Mouse (Mus musculus): Measurements from ENCODE around the gene Srsf2. TPM values are rescaled to one million over a fixed set of nuclear protein-coding genes. Genes with fewer than 3 reads are reported as not detected.
"Not testable (repeated sequence)": the region's sequence is repeated elsewhere in the genome, so short reads cannot be mapped to it uniquely, and the experiment has no call there.

The Srsf2 gene
- polyA plus RNA-seq, 1 experiment from 2014 or later: 1,044 TPM

DNA sequence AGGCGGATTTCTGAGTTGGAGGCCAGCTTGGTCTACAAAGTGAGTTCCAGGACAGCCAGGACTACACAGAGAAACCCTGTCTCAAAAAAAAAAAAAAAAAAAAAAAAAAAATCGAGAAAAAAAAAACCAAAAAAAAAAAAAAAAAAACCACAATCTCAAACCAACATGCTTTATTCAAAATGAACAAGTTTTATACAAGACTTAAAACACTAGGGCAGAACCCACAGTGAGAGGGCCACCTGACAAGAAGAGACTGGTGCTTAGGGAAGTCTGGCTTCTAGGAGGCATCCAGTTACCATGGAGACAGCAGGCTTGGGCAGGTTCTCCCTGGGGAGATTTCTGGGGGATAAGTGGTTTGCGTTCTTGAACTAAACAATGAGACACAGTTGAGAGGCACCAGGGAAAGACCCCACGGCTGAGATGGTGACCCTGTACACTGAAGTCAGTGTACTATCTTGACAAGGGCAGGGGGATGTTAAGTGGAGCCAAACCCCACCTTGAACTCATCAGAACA lies 20.7 kb downstream of the Srsf2 start:
- Histone ChIP-seq H3K9me3 (ENCODE audit: control insufficient read depth, low read length) (no peaks in the 10 kb centered on the region), H3K27ac (replicated peaks; ENCODE audit: low read depth, low read length) (peak overlapping the region; percentile 26; the same call in 1 of the 2 replicates)
- WGBS: 50% methylated on average over 4 of the region's 4 CpGs

GRCm38 (mm10) chr11:116827534-116828165 lies 25.2 kb downstream of the Srsf2 start, which contains the start of gene Mxra7:
Gene Mxra7 (minus strand): TSS chr11:116828046.
- DNase-seq (ENCODE audit: low spot score) (peak; percentile 85), ATAC-seq (ENCODE audit: insufficient number of reproducible peaks, low FRiP score, low TSS enrichment, low read depth) (peak; percentile 27; the same call in 1 of the 2 replicates)
- H3K9me3 ChIP-seq (ENCODE audit: control insufficient read depth, low read length): no peaks in the 10 kb centered on the region
- peak within 1 kb of the TSS; percentile 47 for H3K27ac ChIP-seq (replicated peaks; ENCODE audit: low read depth, low read length)
- no peaks in the 10 kb centered on the region for H3K27me3 ChIP-seq (ENCODE audit: control insufficient read depth, insufficient read depth, low read length)
- no peaks in the 10 kb centered on the region for H3K36me3 ChIP-seq (ENCODE audit: control insufficient read depth, insufficient read depth, low read length)
- under 1% methylated on average over 71 of the region's 71 CpGs for WGBS
- H3K4me1 ChIP-seq (ENCODE audit: control insufficient read depth, insufficient read depth, low read length): peaks cover 9% of the 10 kb centered on the region
- H3K4me3 ChIP-seq (ENCODE audit: low read depth, low read length): peak within 1 kb of the TSS; percentile 71
- H3K9ac ChIP-seq (ENCODE audit: low read length): peak within 1 kb of the TSS; percentile 74
- H3K4me2 ChIP-seq (ENCODE audit: low read depth, severe bottlenecking): peak within 1 kb of the TSS; percentile 92

More for the DNA sequence above, 20.7 kb downstream of the Srsf2 start:
- Histone ChIP-seq H3K4me3 (ENCODE audit: low read depth, low read length) (no peak overlapping the region), H3K36me3 (ENCODE audit: control insufficient read depth, insufficient read depth, low read length) (peaks cover 25% of the 10 kb centered on the region; the same call in 1 of the 2 replicates), H3K4me2 (ENCODE audit: low read depth, severe bottlenecking) (no peak overlapping the region), H3K4me1 (ENCODE audit: control insufficient read depth, insufficient read depth, low read length) (peaks cover 7% of the 10 kb centered on the region), H3K27me3 (ENCODE audit: control insufficient read depth, insufficient read depth, low read length) (no peaks in the 10 kb centered on the region), H3K9ac (ENCODE audit: low read length) (no peak overlapping the region)
- no peak for ATAC-seq (ENCODE audit: insufficient number of reproducible peaks, low FRiP score, low TSS enrichment, low read depth)
- DNase-seq (ENCODE audit: low spot score): no peak

GRCm38 (mm10) chr11:116826550-116827504 lies 26.1 kb downstream of the Srsf2 start:
- Histone ChIP-seq H3K9ac (ENCODE audit: low read length) (peak overlapping the region; percentile 74), H3K4me1 (ENCODE audit: control insufficient read depth, insufficient read depth, low read length) (peaks cover 9% of the 10 kb centered on the region; the same call in 1 of the 2 replicates), H3K36me3 (ENCODE audit: control insufficient read depth, insufficient read depth, low read length) (no peaks in the 10 kb centered on the region), H3K27me3 (ENCODE audit: control insufficient read depth, insufficient read depth, low read length) (no peaks in the 10 kb centered on the region), H3K9me3 (ENCODE audit: control insufficient read depth, low read length) (no peaks in the 10 kb centered on the region), H3K27ac (replicated peaks; ENCODE audit: low read depth, low read length) (no peak overlapping the region; the same call in 1 of the 2 replicates), H3K4me3 (ENCODE audit: low read depth, low read length) (peak overlapping the region; percentile 71), H3K4me2 (ENCODE audit: low read depth, severe bottlenecking) (peak overlapping the region; percentile 92)
- ATAC-seq (ENCODE audit: insufficient number of reproducible peaks, low FRiP score, low TSS enrichment, low read depth) (no peak), DNase-seq (ENCODE audit: low spot score) (no peak)
- 32% methylated on average over 17 of the region's 17 CpGs for WGBS

GRCm38 (mm10) chr11:116825230-116825629 lies 27.7 kb downstream of the Srsf2 start:
- Histone ChIP-seq H3K36me3 (ENCODE audit: control insufficient read depth, insufficient read depth, low read length) (no peaks in the 10 kb centered on the region), H3K9me3 (ENCODE audit: control insufficient read depth, low read length) (no peaks in the 10 kb centered on the region), H3K9ac (ENCODE audit: low read length) (no peak overlapping the region), H3K4me2 (ENCODE audit: low read depth, severe bottlenecking) (no peak overlapping the region), H3K27ac (replicated peaks; ENCODE audit: low read depth, low read length) (no peak overlapping the region), H3K27me3 (ENCODE audit: control insufficient read depth, insufficient read depth, low read length) (no peaks in the 10 kb centered on the region), H3K4me1 (ENCODE audit: control insufficient read depth, insufficient read depth, low read length) (peaks cover 9% of the 10 kb centered on the region; the same call in 1 of the 2 replicates), H3K4me3 (ENCODE audit: low read depth, low read length) (no peak overlapping the region)
- ATAC-seq (ENCODE audit: insufficient number of reproducible peaks, low FRiP score, low TSS enrichment, low read depth): no peak
- DNase-seq (ENCODE audit: low spot score): no peak
- WGBS: 52% methylated on average over 3 of the region's 5 CpGs

- WGBS: 94% methylated on average over 10 of the region's 10 CpGs
- peaks cover 12% of the 10 kb centered on the region for H3K4me1 ChIP-seq (ENCODE audit: control insufficient read depth, insufficient read depth, low read length)
Measured at GRCm38 (mm10) chr11:116823885-116824284, 29.0 kb downstream of the Srsf2 start.

GRCm38 (mm10) chr11:116823255-116823654 lies 29.6 kb downstream of the Srsf2 start:
- Histone ChIP-seq H3K9ac (ENCODE audit: low read length) (no peak overlapping the region), H3K9me3 (ENCODE audit: control insufficient read depth, low read length) (no peaks in the 10 kb centered on the region), H3K27ac (replicated peaks; ENCODE audit: low read depth, low read length) (no peak overlapping the region), H3K36me3 (ENCODE audit: control insufficient read depth, insufficient read depth, low read length) (no peaks in the 10 kb centered on the region), H3K4me2 (ENCODE audit: low read depth, severe bottlenecking) (no peak overlapping the region), H3K4me1 (ENCODE audit: control insufficient read depth, insufficient read depth, low read length) (peaks cover 16% of the 10 kb centered on the region), H3K4me3 (ENCODE audit: low read depth, low read length) (no peak overlapping the region), H3K27me3 (ENCODE audit: control insufficient read depth, insufficient read depth, low read length) (no peaks in the 10 kb centered on the region)
- ATAC-seq (ENCODE audit: insufficient number of reproducible peaks, low FRiP score, low TSS enrichment, low read depth): no peak
- 99% methylated on average over 2 of the region's 2 CpGs for WGBS
- no peak for DNase-seq (ENCODE audit: low spot score)

More at GRCm38 (mm10) chr11:116823885-116824284, 29.0 kb downstream of the Srsf2 start:
- H3K36me3 ChIP-seq (ENCODE audit: control insufficient read depth, insufficient read depth, low read length); H3K27me3 ChIP-seq (ENCODE audit: control insufficient read depth, insufficient read depth, low read length); H3K9ac ChIP-seq (ENCODE audit: low read length); H3K4me3 ChIP-seq (ENCODE audit: low read depth, low read length); H3K9me3 ChIP-seq (ENCODE audit: control insufficient read depth, low read length); DNase-seq (ENCODE audit: low spot score); H3K27ac ChIP-seq (replicated peaks; ENCODE audit: low read depth, low read length); ATAC-seq (ENCODE audit: insufficient number of reproducible peaks, low FRiP score, low TSS enrichment, low read depth); H3K4me2 ChIP-seq (ENCODE audit: low read depth, severe bottlenecking): not testable (repeated sequence)

DNA sequence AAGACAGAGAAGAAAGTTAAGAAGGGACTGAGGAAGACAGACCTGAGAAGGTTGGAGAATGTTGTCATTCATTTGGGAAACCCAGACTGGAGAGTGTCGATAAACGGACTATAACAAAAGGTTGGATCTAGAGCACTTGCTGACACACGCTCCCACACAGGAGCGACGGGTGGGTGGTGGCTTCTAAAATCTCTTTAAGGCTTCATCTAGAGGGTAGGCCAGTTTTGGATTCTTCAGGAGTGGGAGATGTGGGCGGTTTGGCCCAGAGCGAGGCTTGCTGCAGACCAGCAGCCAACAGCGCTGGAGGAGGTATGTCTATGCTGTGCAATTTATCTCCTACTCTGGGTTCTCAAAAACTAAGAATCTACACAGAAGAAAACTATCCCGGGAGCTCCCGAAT lies 30.3 kb downstream of the Srsf2 start:
- WGBS: 94% methylated on average over 10 of the region's 10 CpGs
- no peak overlapping the region for H3K27ac ChIP-seq (replicated peaks; ENCODE audit: low read depth, low read length)
- no peak overlapping the region for H3K4me2 ChIP-seq (ENCODE audit: low read depth, severe bottlenecking)
- H3K4me1 ChIP-seq (ENCODE audit: control insufficient read depth, insufficient read depth, low read length): peaks cover 16% of the 10 kb centered on the region
- no peak overlapping the region for H3K4me3 ChIP-seq (ENCODE audit: low read depth, low read length)
- DNase-seq (ENCODE audit: low spot score) (no peak), ATAC-seq (ENCODE audit: insufficient number of reproducible peaks, low FRiP score, low TSS enrichment, low read depth) (no peak)
- no peak overlapping the region for H3K9ac ChIP-seq (ENCODE audit: low read length)
- H3K36me3 ChIP-seq (ENCODE audit: control insufficient read depth, insufficient read depth, low read length): no peaks in the 10 kb centered on the region
- H3K27me3 ChIP-seq (ENCODE audit: control insufficient read depth, insufficient read depth, low read length): no peaks in the 10 kb centered on the region
- no peaks in the 10 kb centered on the region for H3K9me3 ChIP-seq (ENCODE audit: control insufficient read depth, low read length)

DNA sequence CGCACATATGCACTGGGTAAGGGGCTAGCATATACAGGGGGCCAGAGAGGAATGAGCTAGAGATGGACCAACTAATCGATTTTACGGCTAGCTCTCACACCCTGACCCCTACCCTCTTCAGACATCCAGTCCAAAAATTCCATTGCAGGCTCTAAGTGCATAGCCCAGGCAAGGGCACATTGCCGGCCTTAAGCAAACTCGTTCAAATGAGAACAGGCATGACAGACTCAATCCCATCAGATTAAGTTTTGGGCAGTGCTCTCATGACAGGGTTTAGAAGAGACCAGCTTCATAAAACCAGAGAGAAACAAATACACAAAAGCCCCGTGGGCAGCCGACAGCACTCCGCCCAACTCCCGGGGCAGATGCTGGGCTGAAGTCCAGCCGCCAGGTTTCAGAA lies 30.7 kb downstream of the Srsf2 start:
- Histone ChIP-seq H3K4me1 (ENCODE audit: control insufficient read depth, insufficient read depth, low read length) (peaks cover 12% of the 10 kb centered on the region), H3K27me3 (ENCODE audit: control insufficient read depth, insufficient read depth, low read length) (no peaks in the 10 kb centered on the region), H3K4me2 (ENCODE audit: low read depth, severe bottlenecking) (no peak overlapping the region), H3K27ac (replicated peaks; ENCODE audit: low read depth, low read length) (no peak overlapping the region), H3K9me3 (ENCODE audit: control insufficient read depth, low read length) (no peaks in the 10 kb centered on the region), H3K36me3 (ENCODE audit: control insufficient read depth, insufficient read depth, low read length) (no peaks in the 10 kb centered on the region), H3K4me3 (ENCODE audit: low read depth, low read length) (no peak overlapping the region), H3K9ac (ENCODE audit: low read length) (no peak overlapping the region)
- WGBS: 84% methylated on average over 10 of the region's 10 CpGs
- ATAC-seq (ENCODE audit: insufficient number of reproducible peaks, low FRiP score, low TSS enrichment, low read depth) (no peak), DNase-seq (ENCODE audit: low spot score) (no peak)

All from limb, embryonic 11.5 days (tissue).